Mouse (Mus musculus): ENCODE measurements at regions not wholly inside any gene's neighbourhood (a gene's known extent, or its start where the extent isn't known, plus 50 kb on each side); places are given as distances from the start of the nearest gene placed in this dataset.
A peak's percentile ranks its signal among the peaks of the same experiment; 100 is the strongest.

DNA sequence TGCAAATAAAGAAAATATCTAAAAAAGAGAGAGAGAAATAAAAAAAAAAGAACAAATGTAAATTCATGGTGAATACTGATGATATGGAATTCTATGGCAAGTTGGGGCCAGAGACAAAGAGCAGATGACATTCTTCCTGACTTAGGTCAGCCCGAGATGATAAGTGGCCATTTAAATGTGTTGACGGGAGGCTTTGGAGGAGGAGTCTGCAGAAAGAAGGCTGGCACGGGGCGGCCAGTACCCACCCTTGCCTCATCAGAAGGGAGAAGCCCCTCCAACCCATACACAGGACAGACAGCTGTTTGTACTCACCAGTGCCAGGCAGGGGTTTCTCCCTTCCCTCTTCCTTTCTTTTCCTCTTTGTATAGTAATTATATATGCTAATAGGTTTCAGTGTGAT is 108.0 kb upstream of the Rcn1 start:
- Histone ChIP-seq H3K4me1 (replicated peaks) (no peaks in the 10 kb centered on the region), H3K4me2 (replicated peaks) (no peak overlapping the region), H3K36me3 (no peaks in the 10 kb centered on the region), H3K27ac (no peak overlapping the region), H3K9ac (replicated peaks) (no peak overlapping the region), H3K27me3 (peaks cover 10% of the 10 kb centered on the region; the same call in 1 of the 2 replicates), H3K9me3 (no peaks in the 10 kb centered on the region), H3K4me3 (replicated peaks) (no peak overlapping the region)
- no peak for ATAC-seq
- 71% methylated on average over 4 of the region's 4 CpGs for WGBS

GRCm38 (mm10) chr2:105510816-105511215 is 111.7 kb upstream of the Rcn1 start:
- H3K4me3 ChIP-seq (replicated peaks) = no peak overlapping the region
- ATAC-seq = no peak

DNA sequence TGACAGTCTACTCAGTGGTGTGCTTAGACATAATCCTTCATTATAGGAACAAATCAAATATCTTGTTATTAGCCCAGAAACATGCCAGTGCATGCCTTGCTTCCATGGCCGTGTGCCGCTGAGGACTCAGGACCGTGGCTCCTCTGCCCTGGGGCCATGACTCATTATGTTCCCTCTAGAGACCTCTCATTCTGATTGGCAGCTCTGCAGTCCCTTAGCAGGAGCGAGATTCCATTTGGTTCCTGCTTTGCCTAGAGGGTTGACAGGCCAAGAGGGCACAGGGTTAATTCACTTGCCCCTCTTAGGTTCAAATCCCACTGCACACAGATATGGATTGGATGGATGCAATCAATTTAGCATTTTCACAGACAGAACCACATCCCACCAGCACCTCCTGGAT is 112.6 kb upstream of the Rcn1 start:
- no peak overlapping the region for H3K4me3 ChIP-seq (replicated peaks)
- 0 out of 2 replicates have a peak, but pooled peaks have one; percentile 31 for ATAC-seq
- peaks cover 20% of the 10 kb centered on the region for H3K4me1 ChIP-seq (replicated peaks)
- WGBS = 51% methylated on average over 4 of the region's 4 CpGs
- no peak overlapping the region for H3K27ac ChIP-seq
- no peak overlapping the region for H3K4me2 ChIP-seq (replicated peaks)
- H3K9ac ChIP-seq (replicated peaks) = no peak overlapping the region
- no peaks in the 10 kb centered on the region for H3K36me3 ChIP-seq
- peaks cover 11% of the 10 kb centered on the region; the same call in 1 of the 2 replicates for H3K27me3 ChIP-seq
- no peaks in the 10 kb centered on the region for H3K9me3 ChIP-seq

More at GRCm38 (mm10) chr2:105510816-105511215, 111.7 kb upstream of the Rcn1 start:
- WGBS = 93% methylated on average over 4 of the region's 4 CpGs
- Histone ChIP-seq H3K9me3 (no peaks in the 10 kb centered on the region), H3K4me1 (replicated peaks) (peaks cover 11% of the 10 kb centered on the region), H3K4me2 (replicated peaks) (no peak overlapping the region), H3K27ac (no peak overlapping the region), H3K9ac (replicated peaks) (no peak overlapping the region), H3K27me3 (peaks cover 11% of the 10 kb centered on the region; the same call in 1 of the 2 replicates), H3K36me3 (no peaks in the 10 kb centered on the region)

DNA sequence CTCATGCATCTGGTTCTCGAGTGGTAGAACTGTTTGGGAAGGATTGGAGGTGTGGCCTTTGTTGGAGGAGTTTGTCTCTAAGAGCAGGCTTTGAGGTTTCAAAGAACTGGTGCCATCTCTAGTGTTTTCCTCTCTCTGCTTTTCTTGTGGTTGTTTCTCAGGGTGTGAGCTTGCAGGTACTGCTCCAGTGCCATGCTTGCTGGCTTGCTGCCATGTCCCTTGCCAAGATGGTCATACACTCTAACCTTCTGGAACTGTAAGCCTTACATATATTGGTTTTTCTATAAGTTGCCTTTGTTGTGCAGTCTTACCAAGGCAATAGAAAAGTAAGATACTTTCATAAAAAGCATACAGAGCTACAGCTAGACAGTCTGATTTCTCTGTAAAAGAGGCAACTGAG is 115.1 kb upstream of the Rcn1 start:
- H3K9me3 ChIP-seq = no peaks in the 10 kb centered on the region
- H3K36me3 ChIP-seq = no peaks in the 10 kb centered on the region
- peaks cover 28% of the 10 kb centered on the region for H3K27me3 ChIP-seq
- H3K4me2 ChIP-seq (replicated peaks) = no peak overlapping the region
- no peak overlapping the region for H3K27ac ChIP-seq
- no peak for ATAC-seq
- H3K9ac ChIP-seq (replicated peaks) = no peak overlapping the region
- peaks cover 26% of the 10 kb centered on the region for H3K4me1 ChIP-seq (replicated peaks)
- H3K4me3 ChIP-seq (replicated peaks) = no peak overlapping the region
- WGBS = 94% methylated on average over 1 of the region's 1 CpGs

DNA sequence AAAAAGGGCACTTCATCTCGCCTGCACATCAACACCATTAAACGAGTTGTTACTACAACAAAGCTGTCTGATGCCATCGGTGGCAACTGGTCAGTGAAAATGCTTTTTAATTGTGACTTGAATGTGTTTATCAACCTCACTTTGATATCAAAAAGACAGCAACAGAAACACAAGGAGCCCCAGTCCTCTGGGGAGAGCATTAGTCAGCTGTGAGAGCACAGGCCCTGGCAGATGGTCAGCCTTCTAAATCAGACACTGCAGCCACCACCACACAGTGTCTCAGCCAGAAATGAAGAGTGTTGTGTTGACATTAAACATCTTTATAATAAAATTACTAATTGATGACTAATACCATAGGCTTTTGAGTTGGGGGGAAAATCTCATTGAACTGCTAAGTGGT is 115.8 kb upstream of the Rcn1 start:
- H3K36me3 ChIP-seq = no peaks in the 10 kb centered on the region
- no peak overlapping the region for H3K27ac ChIP-seq
- no peaks in the 10 kb centered on the region for H3K9me3 ChIP-seq
- no peak overlapping the region for H3K9ac ChIP-seq (replicated peaks)
- 26% methylated on average over 3 of the region's 3 CpGs for WGBS
- no peak for ATAC-seq
- H3K4me1 ChIP-seq (replicated peaks) = peaks cover 26% of the 10 kb centered on the region
- peaks cover 25% of the 10 kb centered on the region for H3K27me3 ChIP-seq
- H3K4me2 ChIP-seq (replicated peaks) = no peak overlapping the region
- H3K4me3 ChIP-seq (replicated peaks) = no peak overlapping the region

DNA sequence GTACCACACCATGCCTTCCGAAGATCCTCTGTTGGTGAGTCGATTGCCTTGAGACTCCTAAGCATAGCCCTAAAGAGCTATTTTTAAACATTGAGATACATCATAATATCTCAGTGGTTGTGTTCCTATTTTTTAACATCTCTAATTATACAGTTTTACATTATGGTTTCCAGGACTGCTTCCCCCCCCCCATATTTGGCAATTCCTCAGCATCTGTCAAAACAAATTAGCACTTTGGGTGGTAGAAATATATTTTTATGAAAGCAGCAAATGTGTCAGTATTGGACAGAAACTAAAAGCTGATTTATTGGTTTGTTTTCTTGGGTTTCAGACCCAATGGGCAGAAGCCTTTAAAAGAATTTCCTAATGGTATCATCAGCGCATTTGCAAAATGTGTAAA is 116.2 kb upstream of the Rcn1 start:
- WGBS = 78% methylated on average over 3 of the region's 3 CpGs

DNA sequence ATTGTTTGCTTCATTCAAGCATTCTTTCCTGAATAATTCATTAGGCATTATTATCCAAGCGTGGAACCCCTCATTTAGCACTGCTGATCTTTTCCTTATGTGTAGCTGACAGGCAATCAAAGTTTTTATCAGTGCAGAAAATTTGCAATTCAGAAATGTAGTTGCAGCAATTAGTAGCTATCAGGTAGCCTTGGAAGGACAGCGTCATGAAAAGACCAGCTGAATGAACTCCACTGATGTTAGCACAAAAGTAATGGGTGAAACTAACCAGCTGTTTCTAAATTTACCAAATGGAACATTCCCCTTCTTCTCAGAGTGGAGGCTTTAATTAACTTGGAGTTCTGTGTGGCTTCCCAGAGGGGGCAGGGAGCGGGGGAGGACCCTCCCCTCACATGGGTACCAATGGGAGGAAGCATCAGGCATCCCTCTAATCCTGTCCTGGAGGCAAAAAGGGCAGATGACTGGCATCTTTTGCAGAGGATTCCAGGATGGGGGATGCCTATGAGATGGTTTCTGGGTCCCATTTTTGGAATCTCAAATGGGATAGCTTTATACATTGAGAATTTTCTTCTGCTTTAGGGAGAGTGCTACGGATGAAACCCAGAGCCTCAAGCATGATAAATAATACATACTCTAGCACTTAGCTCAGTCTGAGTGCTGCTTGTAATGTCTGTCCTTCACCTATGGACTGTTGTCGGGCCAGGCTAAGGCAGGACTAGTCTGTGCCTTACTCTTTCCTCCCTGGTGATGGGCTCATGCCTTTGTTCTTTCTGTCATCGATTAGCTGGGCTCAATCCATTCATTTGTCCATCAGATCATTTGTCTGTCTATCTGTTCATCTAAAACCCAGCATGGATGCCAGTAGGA is 117.4 kb upstream of the Rcn1 start:
- WGBS = 27% methylated on average over 6 of the region's 6 CpGs
- peak; percentile 84 for ATAC-seq
- peaks cover 38% of the 10 kb centered on the region for H3K27me3 ChIP-seq
- no peaks in the 10 kb centered on the region for H3K9me3 ChIP-seq
- H3K4me2 ChIP-seq (replicated peaks) = no peak overlapping the region
- H3K9ac ChIP-seq (replicated peaks) = no peak overlapping the region
- H3K36me3 ChIP-seq = no peaks in the 10 kb centered on the region
- H3K4me3 ChIP-seq (replicated peaks) = no peak overlapping the region
- H3K4me1 ChIP-seq (replicated peaks) = peaks cover 26% of the 10 kb centered on the region
- no peak overlapping the region for H3K27ac ChIP-seq

More for the DNA sequence above, 116.2 kb upstream of the Rcn1 start:
- H3K4me1 ChIP-seq (replicated peaks) = peaks cover 26% of the 10 kb centered on the region
- H3K9me3 ChIP-seq = no peaks in the 10 kb centered on the region
- no peaks in the 10 kb centered on the region for H3K36me3 ChIP-seq
- H3K4me2 ChIP-seq (replicated peaks) = no peak overlapping the region
- no peak overlapping the region for H3K4me3 ChIP-seq (replicated peaks)
- no peak for ATAC-seq
- no peak overlapping the region for H3K27ac ChIP-seq
- peaks cover 28% of the 10 kb centered on the region for H3K27me3 ChIP-seq
- H3K9ac ChIP-seq (replicated peaks) = no peak overlapping the region

DNA sequence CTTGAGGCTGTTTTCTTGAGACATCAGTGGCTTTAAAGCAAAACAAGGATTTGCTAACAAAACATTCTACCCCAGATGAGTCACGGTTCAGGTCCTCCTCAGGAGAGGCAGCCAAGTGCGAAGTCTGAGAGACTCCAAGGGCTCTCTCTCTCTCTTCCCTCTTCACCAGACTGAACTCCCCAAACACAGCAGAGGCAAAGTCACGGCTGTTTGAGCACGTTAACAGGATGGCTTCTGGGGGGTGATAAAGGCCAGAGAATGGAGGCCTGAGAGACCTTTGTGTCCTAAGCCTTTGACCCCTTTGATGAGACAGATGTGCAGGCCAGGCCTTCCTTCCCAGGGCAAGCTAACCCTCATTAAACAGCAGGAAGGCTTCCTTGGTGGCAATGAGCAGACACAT is 122.7 kb upstream of the Rcn1 start:
- H3K36me3 ChIP-seq = no peaks in the 10 kb centered on the region

GRCm38 (mm10) chr2:105523297-105523802 is 124.2 kb upstream of the Rcn1 start:
- H3K36me3 ChIP-seq = no peaks in the 10 kb centered on the region
- no peaks in the 10 kb centered on the region for H3K9me3 ChIP-seq
- no peak overlapping the region for H3K4me3 ChIP-seq (replicated peaks)
- no peak overlapping the region for H3K9ac ChIP-seq (replicated peaks)
- no peak overlapping the region for H3K4me2 ChIP-seq (replicated peaks)
- no peak overlapping the region for H3K27ac ChIP-seq
- WGBS = 3% methylated on average over 5 of the region's 5 CpGs
- ATAC-seq = peak; percentile 65
- H3K4me1 ChIP-seq (replicated peaks) = 0 out of 2 replicates have a peak, but pooled peaks cover 7% of the 10 kb centered on the region
- peaks cover 72% of the 10 kb centered on the region for H3K27me3 ChIP-seq

More for the DNA sequence above, 122.7 kb upstream of the Rcn1 start:
- WGBS = 4% methylated on average over 4 of the region's 4 CpGs
- Histone ChIP-seq H3K27me3 (peaks cover 77% of the 10 kb centered on the region), H3K9ac (replicated peaks) (no peak overlapping the region), H3K9me3 (no peaks in the 10 kb centered on the region), H3K4me1 (replicated peaks) (peaks cover 13% of the 10 kb centered on the region), H3K27ac (no peak overlapping the region), H3K4me2 (replicated peaks) (no peak overlapping the region), H3K4me3 (replicated peaks) (no peak overlapping the region)
- no peak for ATAC-seq

DNA sequence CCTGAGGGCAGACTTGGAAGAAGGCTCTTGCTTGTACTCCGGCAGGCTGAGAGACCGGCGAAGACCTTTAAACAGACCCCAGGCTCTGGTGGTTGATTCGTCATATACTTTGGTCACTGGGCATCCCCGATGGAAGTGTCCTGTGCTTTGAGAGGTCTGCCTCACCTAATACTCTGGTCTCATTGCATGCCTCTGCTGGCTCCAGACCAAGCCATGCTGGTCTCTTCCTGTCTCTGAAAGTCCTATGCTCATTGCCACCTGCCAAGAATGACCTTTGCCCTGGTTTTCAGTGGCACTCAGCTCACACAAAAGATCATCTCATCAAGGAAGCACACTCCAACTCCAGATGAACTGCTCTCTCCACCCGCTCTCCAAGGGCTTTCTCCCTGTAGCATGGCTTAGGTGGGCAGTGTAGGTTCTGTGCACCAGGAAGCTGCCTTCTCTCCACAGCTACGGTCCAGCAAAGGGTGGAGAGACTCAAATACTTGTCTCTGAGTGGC is 126.0 kb upstream of the Rcn1 start:
- H3K9ac ChIP-seq (replicated peaks) = no peak overlapping the region
- H3K4me3 ChIP-seq (replicated peaks) = no peak overlapping the region
- peaks cover 63% of the 10 kb centered on the region for H3K27me3 ChIP-seq
- 0 out of 2 replicates have a peak, but pooled peaks cover 7% of the 10 kb centered on the region for H3K4me1 ChIP-seq (replicated peaks)
- no peaks in the 10 kb centered on the region for H3K36me3 ChIP-seq
- WGBS = 83% methylated on average over 7 of the region's 7 CpGs
- ATAC-seq = no peak
- H3K9me3 ChIP-seq = no peaks in the 10 kb centered on the region
- H3K4me2 ChIP-seq (replicated peaks) = no peak overlapping the region
- H3K27ac ChIP-seq = no peak overlapping the region

GRCm38 (mm10) chr2:105528535-105528934 is 129.4 kb upstream of the Rcn1 start:
- no peak for ATAC-seq
- no peak overlapping the region for H3K4me3 ChIP-seq (replicated peaks)
- no peak overlapping the region for H3K27ac ChIP-seq
- H3K4me2 ChIP-seq (replicated peaks) = no peak overlapping the region
- peaks cover 36% of the 10 kb centered on the region for H3K27me3 ChIP-seq
- no peaks in the 10 kb centered on the region for H3K9me3 ChIP-seq
- 0 out of 2 replicates have a peak, but pooled peaks cover 3% of the 10 kb centered on the region for H3K4me1 ChIP-seq (replicated peaks)
- no peaks in the 10 kb centered on the region for H3K36me3 ChIP-seq
- H3K9ac ChIP-seq (replicated peaks) = no peak overlapping the region
- WGBS = 94% methylated on average over 8 of the region's 8 CpGs

GRCm38 (mm10) chr2:105544099-105544498 is 124.6 kb upstream of the Pax6 start:
- Histone ChIP-seq H3K4me3 (replicated peaks) (no peak overlapping the region), H3K36me3 (no peaks in the 10 kb centered on the region), H3K4me1 (replicated peaks) (no peaks in the 10 kb centered on the region), H3K9me3 (no peaks in the 10 kb centered on the region), H3K27ac (no peak overlapping the region), H3K4me2 (replicated peaks) (no peak overlapping the region), H3K27me3 (no peaks in the 10 kb centered on the region), H3K9ac (replicated peaks) (no peak overlapping the region)
- ATAC-seq = 0 out of 2 replicates have a peak, but pooled peaks have one; percentile 17
- WGBS = 91% methylated on average over 13 of the region's 13 CpGs
